Mouse (Mus musculus) liver, postnatal 0 days (tissue): Measurements from ENCODE around the gene Endog. TPM values are rescaled to one million over a fixed set of nuclear protein-coding genes. Genes with fewer than 3 reads are reported as not detected.
A peak's percentile ranks its signal among the peaks of the same experiment; 100 is the strongest.

Source experiments
- ATAC-seq: fragments of 200-750 bp; cut with Nextera tagmentation; 2 replicates; pipeline ENCODE4 v1.8.0; 2017; ENCODE audit warnings: mild to moderate bottlenecking, moderate library complexity
- DNase-seq: peaks from one replicate; pipeline ENCODE4 v3.0.0-alpha.2; 2016
- H3K27ac ChIP-seq: fragments of 300-500 bp; sonication (generic); 2 replicates; pipeline ENCODE4 v1.5.1; 2014; ENCODE audit warnings: antibody characterized with exemption, moderate library complexity, mild to moderate bottlenecking, low read depth
- H3K27me3 ChIP-seq: fragments of 300-500 bp; sonication (generic); 2 replicates; pipeline ENCODE4 v1.6.1; 2014; ENCODE audit warnings: low read length, control low read depth, mixed read lengths; ENCODE audit not compliant: insufficient read depth
- H3K36me3 ChIP-seq: fragments of 300-500 bp; sonication (generic); replicated peaks from 2 replicates; pipeline ENCODE4 v1.6.1; 2014; ENCODE audit warnings: mild to moderate bottlenecking, control low read depth, low read length, moderate library complexity, mixed read lengths; ENCODE audit not compliant: insufficient read depth
- H3K4me1 ChIP-seq: fragments of 300-500 bp; sonication (generic); 2 replicates; pipeline ENCODE4 v1.6.1; 2014; ENCODE audit warnings: antibody characterized with exemption, mild to moderate bottlenecking, control low read depth; ENCODE audit not compliant: insufficient read depth
- H3K4me2 ChIP-seq: fragments of 300-500 bp; sonication (generic); 2 replicates; pipeline ENCODE4 v1.6.1; 2014; ENCODE audit warnings: low read depth, mild to moderate bottlenecking, low read length, moderate library complexity, mixed read lengths
- H3K4me3 ChIP-seq: fragments of 300-500 bp; sonication (generic); 2 replicates; pipeline ENCODE4 v1.5.1; 2014; ENCODE audit warnings: low read depth, low read length
- H3K9ac ChIP-seq: fragments of 300-500 bp; sonication (generic); replicated peaks from 2 replicates; pipeline ENCODE4 v1.6.1; 2014; ENCODE audit warnings: mild to moderate bottlenecking, moderate library complexity
- H3K9me3 ChIP-seq: fragments of 300-500 bp; sonication (generic); 2 replicates; pipeline ENCODE4 v1.6.1; 2016; ENCODE audit warnings: mild to moderate bottlenecking, control low read depth, low read length, mixed read lengths
- CTCF ChIP-seq: sonication (generic); IDR thresholded peaks from 2 replicates; pipeline ENCODE4 v1.5.1; 2016; ENCODE audit warnings: antibody characterized with exemption, low read depth
- EP300 ChIP-seq: IDR thresholded peaks from 2 replicates; pipeline ENCODE4 v1.6.1; 2016; ENCODE audit warnings: antibody characterized with exemption, low read depth, mild to moderate bottlenecking
- WGBS: fragments of 180-500 bp; shearing (Covaris S2); extraction: QIAGEN DNeasy Blood & Tissue Kit; methylation state at CpG from one replicate; pipeline ENCODE4 v1.1.7; 2014; ENCODE audit not compliant: insufficient replicate concordance; 5-methylcytosine and 5-hydroxymethylcytosine counted together
- polyA plus RNA-seq: library from polyadenylated mRNA; unstranded; fragments of >200 nt; fragmentation: Nextera tagmentation; extraction: Ambion mirVana; gene quantifications from 2 replicates; pipeline ENCODE4 v1.2.1, GENCODE M21; 2015

Endog gene
- polyA plus RNA-seq, 1 experiment from 2014 or later, result 51.2 TPM

GRCm38 (mm10) chr2:30203439-30203838, 32.1 kb downstream of the Endog start:
- TF ChIP-seq CTCF, result peak; percentile 80
- no peak for TF ChIP-seq EP300
- Histone ChIP-seq H3K4me3 (no peak overlapping the region), H3K27ac (0 out of 2 replicates have a peak overlapping the region, but pooled peaks have one; percentile 8), H3K4me2 (peak overlapping the region; percentile 95), H3K27me3 (no peaks in the 10 kb centered on the region), H3K9me3 (no peaks in the 10 kb centered on the region), H3K4me1 (peaks cover 21% of the 10 kb centered on the region), H3K9ac (0 out of 2 replicates have a peak overlapping the region, but pooled peaks have one; percentile 18), H3K36me3 (no peaks in the 10 kb centered on the region)
- 62% methylated on average over 7 of the region's 7 CpGs for WGBS
- DNase-seq, result peak; percentile 71
- ATAC-seq, result no peak

GRCm38 (mm10) chr2:30205255-30205628, 33.9 kb downstream of the Endog start:
- ATAC-seq, result peak; percentile 13
- peak overlapping the region; percentile 95 for H3K4me2 ChIP-seq
- no peaks in the 10 kb centered on the region for H3K9me3 ChIP-seq
- H3K36me3 ChIP-seq, result no peaks in the 10 kb centered on the region
- H3K27ac ChIP-seq, result peak overlapping the region; percentile 93
- WGBS, result 3% methylated on average over 13 of the region's 13 CpGs
- H3K27me3 ChIP-seq, result no peaks in the 10 kb centered on the region
- peaks cover 16% of the 10 kb centered on the region for H3K4me1 ChIP-seq
- no peak for DNase-seq
- peak overlapping the region; percentile 77 for H3K9ac ChIP-seq
- TF ChIP-seq EP300, result no peak
- TF ChIP-seq CTCF, result no peak
- H3K4me3 ChIP-seq, result peak overlapping the region; percentile 80

DNA sequence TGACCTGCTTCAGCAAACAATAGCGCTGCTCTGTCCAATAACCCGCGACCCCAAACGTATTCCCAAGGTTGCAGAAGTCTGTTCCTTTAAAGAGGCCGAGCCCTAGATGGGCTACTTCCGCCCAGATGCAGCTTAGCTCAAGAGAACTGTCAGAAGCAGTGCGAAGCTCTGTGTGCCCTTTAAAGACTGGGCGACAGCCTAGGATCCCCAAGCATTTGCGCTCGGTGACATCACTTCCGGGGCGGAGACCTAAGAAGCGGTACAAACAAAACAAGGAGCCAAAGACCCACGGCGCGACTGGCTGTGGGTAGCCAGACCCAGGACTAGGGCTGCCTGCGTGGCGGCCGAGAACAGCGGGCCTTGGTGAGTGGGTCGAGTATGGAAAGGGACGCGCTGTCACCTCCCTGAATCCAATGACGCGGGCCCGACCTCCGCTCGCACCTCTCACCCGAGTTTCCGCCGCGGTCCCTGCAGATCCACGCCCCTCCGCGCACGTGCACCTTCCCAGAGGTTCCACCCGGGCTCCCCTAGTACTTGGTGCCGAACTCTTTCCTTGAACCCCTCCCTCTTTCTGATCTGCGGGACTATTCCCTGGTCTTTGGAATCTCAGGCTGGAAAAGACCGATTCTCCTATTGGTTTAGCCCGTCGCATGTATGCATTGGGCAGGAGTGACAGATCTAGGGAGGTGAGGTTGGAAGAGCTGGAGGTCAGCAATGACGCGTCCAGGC, 34.5 kb downstream of the Endog start, which contains the start of gene Kyat1:
Gene Kyat1, minus strand, starts transcription at position 219 of the 729 bp plus-strand sequence.
- Histone ChIP-seq H3K4me3 (peak within 1 kb of the TSS; percentile 80), H3K27ac (peak within 1 kb of the TSS; percentile 93), H3K27me3 (no peaks in the 10 kb centered on the region), H3K4me1 (peaks cover 16% of the 10 kb centered on the region), H3K9me3 (no peaks in the 10 kb centered on the region), H3K4me2 (peak within 1 kb of the TSS; percentile 95), H3K36me3 (no peaks in the 10 kb centered on the region), H3K9ac (peak within 1 kb of the TSS; percentile 77)
- TF ChIP-seq CTCF (no peak), EP300 (0 out of 2 replicates have a peak, but pooled peaks have one; percentile 34)
- WGBS, result 1% methylated on average over 44 of the region's 44 CpGs
- DNase-seq (peak; percentile 94), ATAC-seq (peak; percentile 88)

GRCm38 (mm10) chr2:30207401-30207800, 36.1 kb downstream of the Endog start:
- no peak for ATAC-seq
- no peaks in the 10 kb centered on the region for H3K9me3 ChIP-seq
- no peak for DNase-seq
- H3K4me3 ChIP-seq, result no peak overlapping the region
- H3K27me3 ChIP-seq, result no peaks in the 10 kb centered on the region
- TF ChIP-seq EP300, result no peak
- no peak for TF ChIP-seq CTCF
- WGBS, result 75% methylated on average over 4 of the region's 4 CpGs
- no peak overlapping the region for H3K27ac ChIP-seq
- peaks cover 20% of the 10 kb centered on the region for H3K4me1 ChIP-seq
- H3K4me2 ChIP-seq, result no peak overlapping the region
- no peak overlapping the region for H3K9ac ChIP-seq
- H3K36me3 ChIP-seq, result no peaks in the 10 kb centered on the region

DNA sequence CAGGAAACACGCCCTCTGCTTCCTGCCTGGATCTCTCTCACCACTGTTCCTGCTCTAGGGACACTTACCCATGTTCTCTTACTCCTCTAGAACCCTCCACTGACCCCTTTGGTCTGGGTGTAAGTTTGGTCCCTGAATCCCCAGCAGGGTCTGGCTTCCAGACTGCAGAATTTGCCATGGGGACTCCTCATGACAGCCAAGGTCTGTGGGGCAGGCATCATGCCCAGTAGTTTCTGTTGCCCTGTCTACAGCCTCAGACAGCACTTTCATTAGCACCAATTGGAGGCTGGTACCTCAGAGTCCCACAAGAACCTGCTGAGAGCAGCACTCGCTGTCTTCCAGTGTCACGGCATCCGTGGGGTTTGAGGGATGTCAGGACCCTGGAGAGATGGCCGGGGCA, 36.6 kb downstream of the Endog start:
- DNase-seq, result no peak
- Histone ChIP-seq H3K9me3 (no peaks in the 10 kb centered on the region), H3K36me3 (no peaks in the 10 kb centered on the region), H3K4me3 (no peak overlapping the region), H3K4me1 (peaks cover 24% of the 10 kb centered on the region), H3K27me3 (no peaks in the 10 kb centered on the region), H3K9ac (no peak overlapping the region), H3K4me2 (no peak overlapping the region), H3K27ac (no peak overlapping the region)
- no peak for TF ChIP-seq EP300
- ATAC-seq, result no peak
- WGBS, result 72% methylated on average over 5 of the region's 5 CpGs

GRCm38 (mm10) chr2:30211408-30212168, 40.3 kb downstream of the Endog start:
- ATAC-seq, result peak; percentile 56
- H3K4me3 ChIP-seq, result no peak overlapping the region
- no peak overlapping the region for H3K9ac ChIP-seq
- no peaks in the 10 kb centered on the region for H3K9me3 ChIP-seq
- H3K4me1 ChIP-seq, result peaks cover 18% of the 10 kb centered on the region
- H3K36me3 ChIP-seq, result no peaks in the 10 kb centered on the region
- 70% methylated on average over 6 of the region's 6 CpGs for WGBS
- no peaks in the 10 kb centered on the region for H3K27me3 ChIP-seq
- H3K27ac ChIP-seq, result peak overlapping the region; percentile 85
- no peak for DNase-seq
- no peak overlapping the region; the same call in 1 of the 2 replicates for H3K4me2 ChIP-seq
- no peak for TF ChIP-seq EP300
- no peak for TF ChIP-seq CTCF
